Mouse (Mus musculus): ENCODE data around the gene Glyr1. TPM values are rescaled to one million over a fixed set of nuclear protein-coding genes. Genes with fewer than 3 reads are reported as not detected.

The Glyr1 gene
- polyA plus RNA-seq, 2 experiments = 21.7 to 26.4 TPM

- no peak overlapping the region for H3K27ac ChIP-seq
- H3K4me3 ChIP-seq (ENCODE audit: insufficient read depth in 1 of 2, low read depth in 2 of 2, low read length in 2 of 2) = no peak overlapping the region
- ATAC-seq (ENCODE audit: insufficient read depth) = no peak
Observed at GRCm38 (mm10) chr16:4971626-4972025, 78.0 kb downstream of the Glyr1 start.

DNA sequence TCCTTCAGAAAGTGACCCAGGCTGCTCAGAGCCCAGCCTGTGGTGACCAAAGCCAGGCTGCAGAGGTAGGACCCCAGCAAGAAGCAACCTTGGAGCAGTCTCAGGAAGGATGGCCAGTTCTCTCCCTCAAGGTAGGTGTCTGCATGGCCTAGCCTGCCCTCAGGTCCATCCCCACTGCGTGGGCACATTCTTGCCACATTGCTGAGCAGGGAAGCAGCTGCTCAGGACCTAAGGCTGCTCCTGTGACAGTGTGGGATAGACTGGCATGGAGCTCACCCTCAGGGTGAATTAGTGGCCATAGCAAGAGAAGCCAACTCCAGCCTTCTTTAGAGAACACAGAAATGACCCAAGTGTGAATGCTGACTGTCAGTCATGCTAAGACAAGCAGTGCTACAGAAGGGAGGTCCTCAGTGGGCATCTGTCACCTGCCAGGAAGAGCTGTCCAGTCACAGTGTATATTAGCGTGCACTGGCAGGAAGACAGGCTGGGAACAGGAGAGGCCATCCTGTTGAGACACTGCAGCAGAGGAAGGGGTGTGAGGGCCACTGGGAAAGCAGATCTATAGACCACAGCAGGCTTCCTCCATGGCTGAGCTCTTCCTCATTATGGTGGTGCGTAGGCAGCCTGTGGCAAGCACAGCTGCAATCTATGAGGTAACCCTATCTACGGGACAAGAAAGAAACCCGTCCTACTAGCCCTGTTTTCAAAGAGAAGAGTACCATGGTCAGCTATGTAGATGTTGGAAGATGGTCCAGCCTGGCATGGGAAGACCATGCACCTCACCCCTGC lies 80.4 kb downstream of the Glyr1 start:
- no peak for TF ChIP-seq EP300 (IDR thresholded peaks at IDR 0.05; ENCODE audit: low read depth)
- no peak for TF ChIP-seq CTCF (IDR thresholded peaks at IDR 0.05; ENCODE audit: low read depth)
- no peak for DNase-seq (ENCODE audit: low read depth in 3 of 3, low spot score in 3 of 3)
- Histone ChIP-seq H3K4me3 (ENCODE audit: insufficient read depth in 1 of 2, low read depth in 2 of 2, low read length in 2 of 2) (no peak overlapping the region), H3K4me1 (replicated peaks; ENCODE audit: control insufficient read depth in 2 of 2, insufficient read depth in 2 of 2, low read length in 1 of 2) (peaks cover 0 to 11% of the 10 kb centered on the region in 2 experiments; a peak in 2 of 4 replicates), H3K9me3 (ENCODE audit: control insufficient read depth, low read length) (no peaks in the 10 kb centered on the region), H3K36me3 (replicated peaks; ENCODE audit: control insufficient read depth, insufficient read depth, low read depth) (no peaks in the 10 kb centered on the region), H3K27ac (no peak overlapping the region), H3K27me3 (ENCODE audit: control insufficient read depth, insufficient read depth, low read length) (no peaks in the 10 kb centered on the region), H3K9ac (replicated peaks) (no peak overlapping the region), H3K4me2 (ENCODE audit: low read depth) (no peak overlapping the region)
- ATAC-seq (ENCODE audit: insufficient read depth) = no peak
- 36% methylated on average over 5 of the region's 5 CpGs for WGBS (ENCODE audit: insufficient replicate concordance)

More at GRCm38 (mm10) chr16:4971626-4972025, 78.0 kb downstream of the Glyr1 start:
- Histone ChIP-seq H3K9ac (replicated peaks) (no peak overlapping the region), H3K27me3 (ENCODE audit: control insufficient read depth, insufficient read depth, low read length) (no peaks in the 10 kb centered on the region), H3K36me3 (replicated peaks; ENCODE audit: control insufficient read depth, insufficient read depth, low read depth) (no peaks in the 10 kb centered on the region), H3K4me2 (ENCODE audit: low read depth) (no peak overlapping the region), H3K9me3 (ENCODE audit: control insufficient read depth, low read length) (no peaks in the 10 kb centered on the region), H3K4me1 (replicated peaks; ENCODE audit: control insufficient read depth in 2 of 2, insufficient read depth in 2 of 2, low read length in 1 of 2) (peaks cover 0 to 4% of the 10 kb centered on the region in 2 experiments; a peak in 1 of 4 replicates)
- no peak for DNase-seq (ENCODE audit: low read depth in 3 of 3, low spot score in 3 of 3)
- TF ChIP-seq CTCF (IDR thresholded peaks at IDR 0.05; ENCODE audit: low read depth) (no peak), EP300 (IDR thresholded peaks at IDR 0.05; ENCODE audit: low read depth) (no peak)
- 39% methylated on average over 4 of the region's 4 CpGs for WGBS (ENCODE audit: insufficient replicate concordance)

DNA sequence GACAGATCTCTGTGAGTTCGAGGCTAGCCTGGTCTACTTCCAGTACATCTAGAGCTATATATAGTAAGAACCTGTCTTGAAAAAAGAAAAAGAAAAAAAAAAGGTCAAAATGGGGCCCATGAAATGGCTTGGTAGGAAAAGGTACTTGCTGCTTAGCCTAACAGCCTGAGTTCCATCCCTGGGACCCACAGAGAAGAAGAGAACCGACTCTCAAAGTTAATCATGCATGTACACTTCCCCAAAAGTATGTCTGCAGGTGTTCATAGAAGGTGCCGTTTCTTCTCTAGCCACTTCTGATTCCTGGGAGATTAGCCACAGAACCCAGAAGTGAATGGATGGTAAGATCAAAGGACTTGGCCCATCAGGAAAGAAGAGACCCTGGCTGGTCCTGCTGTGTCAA lies 81.2 kb downstream of the Glyr1 start:
- Histone ChIP-seq H3K36me3 (replicated peaks; ENCODE audit: control insufficient read depth, insufficient read depth, low read depth) (no peaks in the 10 kb centered on the region), H3K4me3 (ENCODE audit: insufficient read depth in 1 of 2, low read depth in 2 of 2, low read length in 2 of 2) (no peak overlapping the region), H3K9me3 (ENCODE audit: control insufficient read depth, low read length) (no peaks in the 10 kb centered on the region), H3K4me2 (ENCODE audit: low read depth) (no peak overlapping the region), H3K27ac (no peak overlapping the region), H3K27me3 (ENCODE audit: control insufficient read depth, insufficient read depth, low read length) (no peaks in the 10 kb centered on the region), H3K9ac (replicated peaks) (no peak overlapping the region), H3K4me1 (replicated peaks; ENCODE audit: control insufficient read depth in 2 of 2, insufficient read depth in 2 of 2, low read length in 1 of 2) (peaks cover 0 to 11% of the 10 kb centered on the region in 2 experiments; a peak in 3 of 4 replicates)
- 53% methylated on average over 3 of the region's 3 CpGs for WGBS (ENCODE audit: insufficient replicate concordance)
- DNase-seq (ENCODE audit: low read depth in 3 of 3, low spot score in 3 of 3) (no peak), ATAC-seq (ENCODE audit: insufficient read depth) (no peak)
- no peak for TF ChIP-seq EP300 (IDR thresholded peaks at IDR 0.05; ENCODE audit: low read depth)
- TF ChIP-seq CTCF (IDR thresholded peaks at IDR 0.05; ENCODE audit: low read depth) = no peak

DNA sequence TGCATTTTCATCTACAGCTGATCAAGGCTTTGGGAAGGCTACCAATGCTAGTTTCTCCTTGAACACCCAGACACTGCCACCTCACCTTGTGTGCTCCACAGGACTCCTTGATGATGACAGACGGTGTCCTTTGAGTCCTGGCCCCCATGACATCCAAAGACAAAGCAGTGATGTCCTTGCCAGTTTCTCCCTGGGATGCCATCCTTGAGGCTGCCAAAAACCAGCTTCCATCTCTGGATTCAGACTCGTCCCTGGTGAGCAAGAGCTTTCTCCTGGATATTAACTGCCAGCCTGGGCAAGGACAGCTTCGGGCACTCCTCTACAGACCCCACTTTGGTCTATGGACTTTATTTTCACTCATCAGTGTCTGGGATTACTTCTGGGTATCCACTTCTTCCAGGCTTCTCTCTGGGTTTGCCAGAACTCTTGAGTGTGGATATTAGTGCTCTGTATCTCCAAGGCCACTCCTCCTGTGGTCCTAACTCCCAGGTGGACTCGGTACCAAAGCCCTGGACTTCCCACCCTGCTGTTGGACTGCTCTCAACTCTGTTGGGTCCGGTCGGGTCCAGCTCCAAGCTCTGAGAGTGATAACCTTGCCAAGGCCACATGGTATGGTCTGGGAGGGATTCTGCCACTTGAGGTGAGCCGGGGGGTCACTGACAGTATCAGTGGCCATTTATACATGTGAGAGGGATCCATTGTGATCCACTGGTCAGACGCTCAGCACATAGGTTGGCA lies 84.1 kb downstream of the Glyr1 start:
- Histone ChIP-seq H3K4me3 (ENCODE audit: insufficient read depth in 1 of 2, low read depth in 2 of 2, low read length in 2 of 2) (no peak overlapping the region), H3K9ac (replicated peaks) (no peak overlapping the region), H3K9me3 (ENCODE audit: control insufficient read depth, low read length) (no peaks in the 10 kb centered on the region), H3K36me3 (replicated peaks; ENCODE audit: control insufficient read depth, insufficient read depth, low read depth) (no peaks in the 10 kb centered on the region), H3K27me3 (ENCODE audit: control insufficient read depth, insufficient read depth, low read length) (no peaks in the 10 kb centered on the region), H3K4me1 (replicated peaks; ENCODE audit: control insufficient read depth in 2 of 2, insufficient read depth in 2 of 2, low read length in 1 of 2) (peaks cover 0 to 11% of the 10 kb centered on the region in 2 experiments), H3K27ac (no peak overlapping the region), H3K4me2 (ENCODE audit: low read depth) (peak overlapping the region; percentile 85)
- ATAC-seq (ENCODE audit: insufficient read depth) (no peak), DNase-seq (ENCODE audit: low read depth in 3 of 3, low spot score in 3 of 3) (no peak)
- TF ChIP-seq EP300 (IDR thresholded peaks at IDR 0.05; ENCODE audit: low read depth) = no peak
- TF ChIP-seq CTCF (IDR thresholded peaks at IDR 0.05; ENCODE audit: low read depth) = no peak
- 69% methylated on average over 8 of the region's 8 CpGs for WGBS (ENCODE audit: insufficient replicate concordance)
